Mouse (Mus musculus): ENCODE results near the gene Ccdc14.

DNA sequence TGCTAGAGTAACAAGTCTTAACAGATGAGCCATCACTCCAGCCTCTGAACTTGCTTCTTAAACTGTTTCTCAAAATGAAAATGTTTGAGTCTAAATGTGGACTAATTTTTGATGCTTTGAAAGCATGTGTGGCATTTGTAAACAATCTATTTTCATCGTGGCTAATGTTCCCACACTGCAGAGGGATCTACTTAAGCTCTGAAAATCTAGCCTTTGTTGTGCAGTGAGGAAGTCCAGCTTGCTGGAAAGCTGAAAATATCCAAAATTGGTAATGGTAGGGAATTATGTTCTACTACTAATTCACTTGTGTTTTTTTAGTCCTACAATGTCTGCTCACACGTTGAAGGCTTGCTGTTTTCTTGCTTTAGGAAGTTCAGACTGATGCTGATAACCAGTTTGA is 15.6 kb downstream of the Ccdc14 start:
- TF ChIP-seq EP300 (IDR thresholded peaks at IDR 0.05), result no peak
- no peak for TF ChIP-seq CTCF (IDR thresholded peaks at IDR 0.05)

Data from lung, postnatal 0 days (tissue).